8 mouse cellular contexts compared by ENCODE assay signal in the genomic region with DNA sequence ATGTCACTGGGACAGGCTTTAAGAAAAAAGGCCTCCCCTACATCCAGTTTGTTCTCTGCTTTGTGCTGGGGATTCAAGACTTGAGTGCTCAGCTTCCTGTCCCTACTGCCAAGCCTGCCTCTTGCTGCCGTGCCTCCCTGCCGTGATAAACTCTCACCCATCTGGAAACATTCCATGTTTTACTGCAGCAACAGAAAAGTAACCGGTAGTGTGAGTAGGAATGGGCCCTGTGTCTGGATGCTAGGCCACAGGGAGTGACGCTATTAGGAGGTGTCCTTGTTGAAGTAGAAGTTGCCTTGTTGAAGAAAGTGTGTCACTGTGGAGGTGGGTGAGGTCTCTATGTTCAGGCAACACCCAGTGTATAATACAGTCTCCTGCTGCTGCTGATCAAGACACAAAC. TPM values are rescaled to one million over a fixed set of nuclear protein-coding genes. Genes with fewer than 3 reads are reported as not detected.
DNase-seq lines count a peak whose midpoint lies in the region; ATAC-seq and TF ChIP-seq lines count a peak whose summit lies in the region.

No protein-coding gene starts in this region.

- 0 out of 2 replicates have a peak, but pooled peaks have one; percentile 9 for TF ChIP-seq CTCF in stomach, postnatal 0 days (IDR thresholded peaks at IDR 0.05; ENCODE audit: low read depth)

- H3K4me2 ChIP-seq in hindbrain, embryonic 12.5 days (replicated peaks) = no peak overlapping the region
- H3K4me2 ChIP-seq in stomach, postnatal 0 days (replicated peaks; ENCODE audit: low read depth) = no peak overlapping the region

- H3K4me3 ChIP-seq in hindbrain, embryonic 12.5 days = no peak overlapping the region
- H3K4me3 ChIP-seq in hindbrain, embryonic 10.5 days = no peak overlapping the region
- H3K4me3 ChIP-seq in stomach, postnatal 0 days (ENCODE audit: low read depth, low read length) = no peak overlapping the region

- H3K9me3 ChIP-seq in hindbrain, embryonic 12.5 days (replicated peaks) = no peaks in the 10 kb centered on the region
- H3K9me3 ChIP-seq in hindbrain, embryonic 10.5 days = no peaks in the 10 kb centered on the region
- H3K9me3 ChIP-seq in stomach, postnatal 0 days (ENCODE audit: control insufficient read depth, low read length) = no peaks in the 10 kb centered on the region

- 55% methylated on average over 4 of the region's 4 CpGs for WGBS in hindbrain, embryonic 12.5 days
- WGBS in hindbrain, embryonic 10.5 days = 59% methylated on average over 4 of the region's 4 CpGs
- 6% methylated on average over 4 of the region's 4 CpGs for WGBS in large intestine, adult 2 months
- WGBS in stomach, postnatal 0 days = 13% methylated on average over 4 of the region's 4 CpGs

- peak overlapping the region; percentile 17; the same call in 1 of the 2 replicates for H3K27ac ChIP-seq in hindbrain, embryonic 12.5 days
- no peak overlapping the region for H3K27ac ChIP-seq in hindbrain, embryonic 10.5 days
- H3K27ac ChIP-seq in stomach, postnatal 0 days (replicated peaks) = peak overlapping the region; percentile 67

- peaks cover 4% of the 10 kb centered on the region for H3K4me1 ChIP-seq in hindbrain, embryonic 12.5 days
- 0 out of 2 replicates have a peak, but pooled peaks cover 2% of the 10 kb centered on the region for H3K4me1 ChIP-seq in hindbrain, embryonic 10.5 days (replicated peaks)
- H3K4me1 ChIP-seq in stomach, postnatal 0 days (replicated peaks; ENCODE audit: control insufficient read depth, insufficient read depth) = 0 out of 2 replicates have a peak, but pooled peaks cover 2% of the 10 kb centered on the region

- no peak for ATAC-seq in hindbrain, embryonic 12.5 days (ENCODE audit: low FRiP score)
- ATAC-seq in stomach, postnatal 0 days (ENCODE audit: low FRiP score, low TSS enrichment) = peak; percentile 91

- DNase-seq in hindbrain, embryonic 10.5 days (ENCODE audit: low spot score) = no peak
- peak; percentile 49 for DNase-seq in adrenal gland, postnatal 14 days
- peak; percentile 65 to 70 for DNase-seq in heart, adult 18-20 months
- peak; percentile 88 for DNase-seq in large intestine, adult 2 months (ENCODE audit: low read depth, low spot score)
- DNase-seq in stomach, postnatal 0 days (ENCODE audit: low spot score) = peak; percentile 72
- no peak for DNase-seq in layer of hippocampus, postnatal 14 days (ENCODE audit: low spot score in 2 of 2)
- DNase-seq in right cerebral cortex, adult 18-20 months = no peak

- peaks cover 25% of the 10 kb centered on the region for H3K36me3 ChIP-seq in hindbrain, embryonic 12.5 days
- peaks cover 57% of the 10 kb centered on the region for H3K36me3 ChIP-seq in hindbrain, embryonic 10.5 days
- peaks cover 11% of the 10 kb centered on the region for H3K36me3 ChIP-seq in stomach, postnatal 0 days (ENCODE audit: control insufficient read depth, insufficient read depth, low read length)

- H3K9ac ChIP-seq in hindbrain, embryonic 12.5 days = no peak overlapping the region
- no peak overlapping the region for H3K9ac ChIP-seq in stomach, postnatal 0 days (ENCODE audit: low read length)

- H3K27me3 ChIP-seq in hindbrain, embryonic 12.5 days = no peaks in the 10 kb centered on the region
- H3K27me3 ChIP-seq in hindbrain, embryonic 10.5 days (ENCODE audit: insufficient read depth, poor library complexity, severe bottlenecking) = no peaks in the 10 kb centered on the region
- H3K27me3 ChIP-seq in stomach, postnatal 0 days (ENCODE audit: control insufficient read depth, insufficient read depth, low read length) = no peaks in the 10 kb centered on the region

- TF ChIP-seq EP300 in stomach, postnatal 0 days (optimal IDR thresholded peaks at IDR 0.05) = no peak

RNA-seq across cellular contexts. Expression of gene Camsap2, which starts 20.0 kb away (rescaled TPM):
- 38.2 and 39.7 TPM in 2 replicates for polyA plus RNA-seq in hindbrain, embryonic 12.5 days (2016; fragmentation: Nextera tagmentation; extraction: Ambion mirVana)
- 13.2 and 13.3 TPM in 2 replicates for polyA plus RNA-seq in hindbrain, embryonic 10.5 days (2016; fragmentation: Nextera tagmentation; extraction: Ambion mirVana)
- 47.2 and 47.8 TPM in 2 replicates for total RNA-seq in adrenal gland, postnatal 14 days (2021)
- total RNA-seq in heart, adult 18-20 months (2021) = 10 to 100 TPM; 21.1 to 21.3 TPM
- 1.2 and 1.3 TPM in 2 replicates for polyA plus RNA-seq in large intestine, adult 2 months (2012; rRNA removed)
- polyA plus RNA-seq in stomach, postnatal 0 days (2015; fragmentation: Nextera tagmentation; extraction: Ambion mirVana) = 8.9 and 9.5 TPM in 2 replicates
- 100 to 1,000 TPM; 152 to 155 TPM for total RNA-seq in layer of hippocampus, postnatal 14 days (2021)

Comparison
In these comparisons a context has a peak if more than half of its experiments do, and no peak if none do; other contexts are left out.
1. DNase-seq: peak in adrenal gland, postnatal 14 days (single experiment), heart, adult 18-20 months (2 of 2), large intestine, adult 2 months (single experiment) and stomach, postnatal 0 days (single experiment); none in hindbrain, embryonic 10.5 days (single experiment), layer of hippocampus, postnatal 14 days (0 of 2) and right cerebral cortex, adult 18-20 months (single experiment).